Mouse (Mus musculus) layer of hippocampus, adult 8-10 months (tissue): ENCODE measurements around the gene Sypl. TPM values are rescaled to one million over a fixed set of nuclear protein-coding genes. Genes with fewer than 3 reads are reported as not detected.

ENCODE experiments used
- DNase-seq, 2 experiments: peaks; one replicate each; pipeline ENCODE4 v3.0.0; 2022; ENCODE audit warnings: low spot score in 2 of 2
- total RNA-seq, 4 experiments: library from RNA; stranded (reverse); gene quantifications; 2 replicates each; pipeline ENCODE4 v1.2.4; 2022

Sypl gene
- total RNA-seq = 10 to 100 TPM; 44.9 to 53.8 (median 50.0) TPM

- peak; percentile 94 to 95 for DNase-seq
Observed at GRCm38 (mm10) chr12:32953596-32954215, at the start of gene Sypl. Gene Sypl (plus strand): TSS chr12:32953891.

- no peak for DNase-seq
Observed at GRCm38 (mm10) chr12:32909686-32910085, 44.0 kb upstream of the Sypl start.

GRCm38 (mm10) chr12:32910092-32910491, 43.6 kb upstream of the Sypl start:
- peak; percentile 63 to 64 for DNase-seq

- no peak for DNase-seq
Observed at GRCm38 (mm10) chr12:32910560-32911194, 43.0 kb upstream of the Sypl start.

- no peak for DNase-seq
Observed at GRCm38 (mm10) chr12:32911569-32911968, 42.1 kb upstream of the Sypl start.

GRCm38 (mm10) chr12:32912772-32913171, 40.9 kb upstream of the Sypl start:
- no peak for DNase-seq

- DNase-seq = no peak
Observed at GRCm38 (mm10) chr12:32918683-32919082, 35.0 kb upstream of the Sypl start.

GRCm38 (mm10) chr12:32919091-32919490, 34.6 kb upstream of the Sypl start:
- DNase-seq = no peak

- no peak for DNase-seq
Observed at GRCm38 (mm10) chr12:32919527-32919926, 34.2 kb upstream of the Sypl start.

GRCm38 (mm10) chr12:32920185-32920788, 33.4 kb upstream of the Sypl start:
- no peak for DNase-seq

- no peak for DNase-seq
Observed at GRCm38 (mm10) chr12:32921071-32921470, 32.6 kb upstream of the Sypl start.

GRCm38 (mm10) chr12:32921532-32922131, 32.1 kb upstream of the Sypl start:
- DNase-seq = no peak

- DNase-seq = no peak
Observed at GRCm38 (mm10) chr12:32924245-32924644, 29.4 kb upstream of the Sypl start.

- peak; percentile 52 to 61 for DNase-seq
Observed at GRCm38 (mm10) chr12:32926331-32927172, 27.1 kb upstream of the Sypl start.

GRCm38 (mm10) chr12:32927231-32927835, 26.4 kb upstream of the Sypl start:
- DNase-seq = no peak

- DNase-seq = no peak
Observed at GRCm38 (mm10) chr12:32928180-32928579, 25.5 kb upstream of the Sypl start.

GRCm38 (mm10) chr12:32929831-32930513, 23.7 kb upstream of the Sypl start:
- DNase-seq = no peak

GRCm38 (mm10) chr12:32930566-32930965, 23.1 kb upstream of the Sypl start:
- DNase-seq = no peak

- DNase-seq = no peak
Observed at GRCm38 (mm10) chr12:32936246-32936946, 17.3 kb upstream of the Sypl start.

GRCm38 (mm10) chr12:32941141-32941540, 12.6 kb upstream of the Sypl start:
- DNase-seq = no peak
